Mouse (Mus musculus) ES-Bruce4 (cell line): ENCODE results near the gene Sertad4.

Source experiments
- CTCF ChIP-seq: IDR thresholded peaks from one replicate; pipeline ENCODE4 v1.8.1; 2011; ENCODE audit warnings: low read depth, low read length
- EP300 ChIP-seq: IDR thresholded peaks from 2 replicates; pipeline ENCODE4 v1.6.1; 2011; ENCODE audit warnings: low read depth, low read length; ENCODE audit not compliant: insufficient read depth
- POLR2A ChIP-seq: IDR thresholded peaks from one replicate; pipeline ENCODE4 v1.8.1; 2011; ENCODE audit warnings: low read length; ENCODE audit not compliant: insufficient read depth

DNA sequence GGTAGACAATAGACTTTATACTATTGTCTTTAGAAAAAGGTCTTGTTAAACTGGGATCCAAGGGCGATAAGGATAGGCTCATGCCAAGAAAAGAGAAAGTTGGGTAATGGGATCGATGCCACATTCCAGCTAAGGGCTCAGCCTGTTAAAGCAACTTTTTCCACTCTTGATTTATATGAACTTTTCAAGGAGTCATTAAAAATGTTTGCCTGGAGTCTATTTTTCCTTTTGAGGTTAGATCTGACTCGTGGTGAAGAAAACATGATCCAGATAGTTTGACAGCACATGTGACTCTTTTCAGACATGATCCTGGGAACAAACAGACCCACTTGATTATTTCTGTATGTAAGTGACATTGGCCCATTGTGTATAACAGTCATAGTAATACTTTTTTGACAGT lies 35.2 kb upstream of the Sertad4 start:
- no peak for TF ChIP-seq EP300
- no peak for TF ChIP-seq POLR2A
- TF ChIP-seq CTCF, result no peak
